Mouse (Mus musculus) heart, adult 2 months (tissue): Measurements from ENCODE around the gene Ispd.

Experiments used
- CTCF ChIP-seq: fragments of 200-600 bp; IDR thresholded peaks from 2 replicates; pipeline ENCODE4 v1.8.1; 2022; ENCODE audit warnings: antibody characterized with exemption, mild to moderate bottlenecking, moderate library complexity
- EP300 ChIP-seq: fragments of 200-500 bp; IDR thresholded peaks from 2 replicates; pipeline ENCODE4 v1.6.1; 2011; ENCODE audit warnings: low read depth, low read length, control low read depth; ENCODE audit not compliant: insufficient read depth
- POLR2A ChIP-seq: fragments of 200-500 bp; IDR thresholded peaks from 2 replicates; pipeline ENCODE4 v1.6.1; 2011; ENCODE audit warnings: mild to moderate bottlenecking, low read depth, low read length, control low read depth; ENCODE audit not compliant: insufficient read depth

- TF ChIP-seq CTCF (no peak), POLR2A (no peak), EP300 (no peak)
These were observed 182.9 kb downstream of the Ispd start for GRCm38 (mm10) chr12:36564146-36564545.
